Mouse (Mus musculus): ENCODE measurements at regions not wholly inside any gene's neighbourhood (a gene's known extent, or its start where the extent isn't known, plus 50 kb on each side); places are given as distances from the start of the nearest gene placed in this dataset.

DNA sequence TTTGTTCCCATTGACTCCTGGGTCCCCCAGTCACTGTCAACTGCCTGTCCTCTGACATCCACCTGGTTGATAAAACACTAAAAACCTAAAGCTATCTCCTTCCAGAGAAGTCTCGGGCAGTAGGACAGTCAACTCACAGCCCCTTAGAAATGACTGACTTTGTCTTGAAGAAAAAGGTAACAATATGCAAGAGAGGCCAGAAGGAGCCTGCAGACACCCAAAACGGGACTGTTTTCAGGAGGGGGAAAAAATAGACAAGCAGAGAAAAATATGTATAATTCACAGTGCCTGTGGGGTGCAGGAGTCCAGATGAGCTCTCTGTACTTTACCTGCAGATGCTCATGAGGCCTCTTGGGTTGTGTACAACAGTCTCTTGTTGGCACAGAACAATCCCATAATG is 126.4 kb upstream of the Ankrd55 start:
- 95% methylated on average over 2 of the region's 2 CpGs for WGBS
- Histone ChIP-seq H3K9ac (replicated peaks; ENCODE audit: low read depth, low read length) (no peak overlapping the region), H3K27me3 (replicated peaks; ENCODE audit: control insufficient read depth, insufficient read depth, low read length) (no peaks in the 10 kb centered on the region), H3K4me1 (replicated peaks; ENCODE audit: control insufficient read depth, insufficient read depth, low read length) (peaks cover 18% of the 10 kb centered on the region), H3K4me3 (replicated peaks; ENCODE audit: low read length) (no peak overlapping the region), H3K4me2 (ENCODE audit: low read length) (no peak overlapping the region), H3K36me3 (ENCODE audit: control insufficient read depth, insufficient read depth) (no peaks in the 10 kb centered on the region), H3K9me3 (ENCODE audit: control insufficient read depth, low read length) (no peaks in the 10 kb centered on the region), H3K27ac (ENCODE audit: low read length) (no peak overlapping the region)
- ATAC-seq, result no peak

DNA sequence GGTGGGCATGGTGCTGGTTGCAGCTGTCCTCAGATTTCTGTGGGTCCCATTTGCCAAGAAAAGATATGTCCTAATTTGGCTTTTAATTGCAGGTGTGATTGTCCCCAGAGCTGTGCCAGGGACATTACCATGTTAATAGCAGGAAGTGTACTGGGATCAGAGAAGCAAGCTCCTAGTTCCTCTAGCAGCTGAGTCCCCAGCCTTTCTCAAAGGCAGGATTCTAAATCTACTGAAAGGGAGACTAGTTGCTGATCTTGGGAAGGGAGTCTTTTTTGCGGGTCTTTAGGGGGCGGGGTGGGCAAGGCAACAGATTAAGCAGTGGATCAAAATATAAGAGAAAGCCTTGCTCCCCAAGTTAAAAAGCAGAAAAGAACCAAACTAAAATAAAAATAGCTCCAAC is 122.3 kb upstream of the Ankrd55 start:
- WGBS, result 17% methylated on average over 2 of the region's 2 CpGs
- no peak overlapping the region for H3K4me3 ChIP-seq (replicated peaks; ENCODE audit: low read length)
- H3K27ac ChIP-seq (ENCODE audit: low read length), result peak overlapping the region; percentile 43
- H3K36me3 ChIP-seq (ENCODE audit: control insufficient read depth, insufficient read depth), result no peaks in the 10 kb centered on the region
- ATAC-seq, result peak; percentile 83
- H3K9ac ChIP-seq (replicated peaks; ENCODE audit: low read depth, low read length), result no peak overlapping the region
- H3K4me1 ChIP-seq (replicated peaks; ENCODE audit: control insufficient read depth, insufficient read depth, low read length), result peaks cover 12% of the 10 kb centered on the region
- peak overlapping the region; percentile 25; the same call in 1 of the 2 replicates for H3K4me2 ChIP-seq (ENCODE audit: low read length)
- peaks cover 3% of the 10 kb centered on the region; the same call in 1 of the 2 replicates for H3K27me3 ChIP-seq (replicated peaks; ENCODE audit: control insufficient read depth, insufficient read depth, low read length)
- no peaks in the 10 kb centered on the region for H3K9me3 ChIP-seq (ENCODE audit: control insufficient read depth, low read length)

DNA sequence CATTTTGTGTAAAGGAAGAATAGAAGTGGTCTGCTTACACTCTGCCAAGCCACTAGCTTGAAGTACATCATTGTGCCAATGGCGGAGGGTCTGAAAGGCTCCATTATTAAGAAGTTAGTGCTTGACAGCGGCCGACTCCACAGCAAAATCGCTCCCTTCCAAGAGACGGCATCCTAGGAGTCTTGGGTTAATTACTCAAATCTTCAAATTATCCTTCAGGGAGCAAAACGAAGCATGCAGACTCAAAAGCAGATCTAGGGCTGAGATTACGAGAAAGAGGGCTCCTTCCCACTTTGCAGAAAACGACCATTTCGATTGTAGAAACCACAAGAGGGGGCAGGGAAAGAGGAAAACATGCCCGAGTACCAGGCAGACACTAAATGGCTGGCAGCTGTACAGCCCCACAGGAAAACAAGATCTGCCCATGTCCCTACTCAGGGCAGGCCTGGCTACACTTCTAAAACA is 121.9 kb upstream of the Ankrd55 start:
- H3K27me3 ChIP-seq (replicated peaks; ENCODE audit: control insufficient read depth, insufficient read depth, low read length), result peaks cover 3% of the 10 kb centered on the region; the same call in 1 of the 2 replicates
- H3K4me1 ChIP-seq (replicated peaks; ENCODE audit: control insufficient read depth, insufficient read depth, low read length), result peaks cover 12% of the 10 kb centered on the region
- H3K27ac ChIP-seq (ENCODE audit: low read length), result peak overlapping the region; percentile 43
- no peak overlapping the region for H3K9ac ChIP-seq (replicated peaks; ENCODE audit: low read depth, low read length)
- H3K36me3 ChIP-seq (ENCODE audit: control insufficient read depth, insufficient read depth), result no peaks in the 10 kb centered on the region
- no peaks in the 10 kb centered on the region for H3K9me3 ChIP-seq (ENCODE audit: control insufficient read depth, low read length)
- peak overlapping the region; percentile 25; the same call in 1 of the 2 replicates for H3K4me2 ChIP-seq (ENCODE audit: low read length)
- WGBS, result 4% methylated on average over 10 of the region's 10 CpGs
- peak; percentile 88 for ATAC-seq
- H3K4me3 ChIP-seq (replicated peaks; ENCODE audit: low read length), result no peak overlapping the region

DNA sequence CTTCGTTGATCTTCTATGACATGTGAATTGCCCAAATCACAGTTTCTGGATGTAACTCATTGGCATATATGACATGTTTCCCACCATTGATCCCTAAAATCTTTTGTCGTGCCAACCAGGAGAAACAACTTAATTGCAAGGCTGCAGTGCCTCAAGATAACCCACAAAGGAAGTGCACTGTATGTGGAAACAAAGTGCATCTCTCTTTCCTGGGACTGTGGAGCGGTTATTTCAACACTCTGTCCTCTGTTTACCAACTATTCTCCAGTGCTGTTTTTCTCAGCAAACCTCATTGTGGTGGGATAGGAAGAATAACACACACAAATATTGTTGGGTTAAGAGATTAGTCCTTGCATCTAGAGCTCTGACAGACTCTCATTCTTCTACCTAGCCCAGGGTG is 119.8 kb upstream of the Ankrd55 start:
- no peak for ATAC-seq
- Histone ChIP-seq H3K27me3 (replicated peaks; ENCODE audit: control insufficient read depth, insufficient read depth, low read length) (peaks cover 9% of the 10 kb centered on the region), H3K9me3 (ENCODE audit: control insufficient read depth, low read length) (no peaks in the 10 kb centered on the region), H3K36me3 (ENCODE audit: control insufficient read depth, insufficient read depth) (no peaks in the 10 kb centered on the region), H3K4me1 (replicated peaks; ENCODE audit: control insufficient read depth, insufficient read depth, low read length) (peaks cover 12% of the 10 kb centered on the region), H3K4me2 (ENCODE audit: low read length) (no peak overlapping the region), H3K27ac (ENCODE audit: low read length) (no peak overlapping the region), H3K4me3 (replicated peaks; ENCODE audit: low read length) (no peak overlapping the region), H3K9ac (replicated peaks; ENCODE audit: low read depth, low read length) (no peak overlapping the region)
- 92% methylated on average over 3 of the region's 3 CpGs for WGBS

DNA sequence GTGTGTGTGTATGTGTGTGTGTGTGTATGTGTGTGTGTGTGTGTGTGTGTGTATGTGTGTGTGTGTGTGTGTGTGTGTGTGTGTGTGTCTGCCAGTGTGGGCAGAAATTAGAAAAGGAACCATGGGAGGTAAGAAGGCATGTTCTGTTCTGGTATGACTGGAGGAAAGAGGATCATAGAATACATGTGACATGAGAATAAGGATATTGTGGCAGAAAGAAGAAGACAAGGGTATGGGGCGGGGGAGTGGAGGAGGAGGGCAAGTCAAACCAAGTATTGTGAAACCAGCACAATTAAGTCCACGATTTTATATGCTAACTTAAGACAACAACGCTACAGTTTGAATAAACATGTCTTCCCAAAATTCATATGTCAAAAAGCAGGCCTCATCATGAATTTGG is 117.4 kb upstream of the Ankrd55 start:
- WGBS, result 94% methylated on average over 3 of the region's 3 CpGs
- Histone ChIP-seq H3K4me1 (replicated peaks; ENCODE audit: control insufficient read depth, insufficient read depth, low read length) (peaks cover 9% of the 10 kb centered on the region), H3K27ac (ENCODE audit: low read length) (no peak overlapping the region), H3K27me3 (replicated peaks; ENCODE audit: control insufficient read depth, insufficient read depth, low read length) (peaks cover 12% of the 10 kb centered on the region), H3K4me2 (ENCODE audit: low read length) (no peak overlapping the region), H3K9me3 (ENCODE audit: control insufficient read depth, low read length) (no peaks in the 10 kb centered on the region), H3K36me3 (ENCODE audit: control insufficient read depth, insufficient read depth) (no peaks in the 10 kb centered on the region), H3K4me3 (replicated peaks; ENCODE audit: low read length) (no peak overlapping the region), H3K9ac (replicated peaks; ENCODE audit: low read depth, low read length) (no peak overlapping the region)
- no peak for ATAC-seq

DNA sequence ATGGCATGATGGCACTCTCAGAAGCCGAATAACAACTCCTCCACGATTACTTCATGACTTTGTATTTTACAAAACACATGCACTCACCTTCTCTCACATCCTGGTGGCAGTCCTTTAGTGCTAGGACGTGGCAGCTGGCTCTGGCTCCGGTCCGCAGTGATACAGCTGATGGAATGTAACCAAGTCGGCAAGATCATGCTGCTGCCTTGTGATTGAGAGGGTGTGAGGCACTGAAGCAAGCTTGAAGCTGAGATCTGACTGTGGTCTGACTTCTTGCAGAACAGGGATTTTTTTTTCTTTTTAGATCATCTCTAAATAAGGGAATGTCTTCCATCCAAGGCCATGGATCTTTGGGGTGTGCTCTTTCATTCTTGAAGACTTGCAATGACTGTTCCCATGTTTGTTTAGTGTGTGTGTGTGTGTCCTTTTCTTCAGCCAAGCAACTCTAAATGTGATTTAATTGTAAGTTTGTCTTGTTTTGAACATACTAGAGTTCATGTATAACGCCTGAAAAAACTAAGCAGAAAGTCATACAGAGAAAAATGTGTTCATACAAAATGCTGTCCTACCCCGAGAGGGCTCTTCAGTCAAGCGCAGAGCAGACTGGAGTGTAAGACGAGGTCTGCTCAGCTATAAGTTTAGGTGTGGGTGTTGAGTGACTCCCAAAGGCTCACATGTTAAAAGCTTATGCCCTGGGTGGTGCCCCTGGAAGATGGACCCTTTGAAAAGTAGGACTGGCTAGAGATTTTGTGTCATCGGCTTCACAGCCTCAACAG is 116.1 kb upstream of the Ankrd55 start:
- WGBS, result 89% methylated on average over 11 of the region's 11 CpGs
- no peak overlapping the region for H3K9ac ChIP-seq (replicated peaks; ENCODE audit: low read depth, low read length)
- no peaks in the 10 kb centered on the region for H3K9me3 ChIP-seq (ENCODE audit: control insufficient read depth, low read length)
- no peaks in the 10 kb centered on the region for H3K4me1 ChIP-seq (replicated peaks; ENCODE audit: control insufficient read depth, insufficient read depth, low read length)
- H3K27me3 ChIP-seq (replicated peaks; ENCODE audit: control insufficient read depth, insufficient read depth, low read length), result peaks cover 12% of the 10 kb centered on the region
- H3K4me3 ChIP-seq (replicated peaks; ENCODE audit: low read length), result no peak overlapping the region
- no peaks in the 10 kb centered on the region for H3K36me3 ChIP-seq (ENCODE audit: control insufficient read depth, insufficient read depth)
- ATAC-seq, result no peak
- H3K4me2 ChIP-seq (ENCODE audit: low read length), result no peak overlapping the region
- no peak overlapping the region for H3K27ac ChIP-seq (ENCODE audit: low read length)

DNA sequence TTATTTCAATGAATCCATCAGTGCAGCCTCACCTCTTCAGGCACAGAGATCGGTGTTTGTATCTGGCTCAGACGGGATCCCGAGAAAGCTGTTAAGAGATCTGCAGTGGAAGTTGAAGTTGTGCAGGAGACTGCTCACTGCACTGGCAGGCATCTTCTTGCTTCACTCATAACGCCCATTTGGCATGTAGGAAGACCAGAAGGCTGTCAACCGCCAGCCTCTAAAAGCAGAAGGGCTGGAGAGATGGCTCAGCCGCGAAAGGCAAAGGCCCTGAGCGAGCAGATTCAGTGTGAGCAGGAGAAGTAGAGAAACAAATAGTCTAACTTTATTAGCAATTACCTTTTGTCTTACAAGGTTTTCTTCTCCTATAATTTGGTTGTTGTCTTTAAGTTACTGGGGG is 114.3 kb upstream of the Ankrd55 start:
- Histone ChIP-seq H3K27ac (ENCODE audit: low read length) (no peak overlapping the region), H3K9ac (replicated peaks; ENCODE audit: low read depth, low read length) (no peak overlapping the region), H3K4me3 (replicated peaks; ENCODE audit: low read length) (no peak overlapping the region), H3K36me3 (ENCODE audit: control insufficient read depth, insufficient read depth) (no peaks in the 10 kb centered on the region), H3K9me3 (ENCODE audit: control insufficient read depth, low read length) (no peaks in the 10 kb centered on the region), H3K4me2 (ENCODE audit: low read length) (no peak overlapping the region), H3K4me1 (replicated peaks; ENCODE audit: control insufficient read depth, insufficient read depth, low read length) (no peaks in the 10 kb centered on the region), H3K27me3 (replicated peaks; ENCODE audit: control insufficient read depth, insufficient read depth, low read length) (peaks cover 10% of the 10 kb centered on the region)
- no peak for ATAC-seq
- 82% methylated on average over 8 of the region's 8 CpGs for WGBS

DNA sequence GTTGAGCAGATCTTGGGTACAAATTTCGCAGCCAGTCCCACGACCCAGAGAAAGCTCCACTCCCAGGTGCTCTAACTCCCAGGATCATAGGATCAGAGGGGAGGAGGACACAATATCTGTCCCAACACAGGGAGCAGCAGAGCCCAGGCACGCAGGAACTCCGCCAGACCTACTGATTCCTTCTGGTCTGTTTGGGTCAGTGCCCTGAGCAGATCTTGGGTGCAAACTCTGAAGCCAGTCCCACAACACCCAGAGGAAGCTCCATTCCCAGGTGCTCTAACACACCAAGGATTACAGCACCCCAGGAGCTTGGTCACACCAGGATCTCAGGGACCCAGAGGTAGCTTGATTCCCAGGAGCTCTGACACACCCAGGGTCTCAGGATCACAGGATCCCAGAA is 110.2 kb upstream of the Ankrd55 start:
- peaks cover 12% of the 10 kb centered on the region for H3K27me3 ChIP-seq (replicated peaks; ENCODE audit: control insufficient read depth, insufficient read depth, low read length)
- H3K4me3 ChIP-seq (replicated peaks; ENCODE audit: low read length), result no peak overlapping the region
- no peaks in the 10 kb centered on the region for H3K9me3 ChIP-seq (ENCODE audit: control insufficient read depth, low read length)
- 94% methylated on average over 4 of the region's 4 CpGs for WGBS
- no peaks in the 10 kb centered on the region for H3K36me3 ChIP-seq (ENCODE audit: control insufficient read depth, insufficient read depth)
- no peak overlapping the region for H3K27ac ChIP-seq (ENCODE audit: low read length)
- no peak overlapping the region for H3K9ac ChIP-seq (replicated peaks; ENCODE audit: low read depth, low read length)
- no peaks in the 10 kb centered on the region for H3K4me1 ChIP-seq (replicated peaks; ENCODE audit: control insufficient read depth, insufficient read depth, low read length)
- H3K4me2 ChIP-seq (ENCODE audit: low read length), result no peak overlapping the region
- no peak for ATAC-seq

DNA sequence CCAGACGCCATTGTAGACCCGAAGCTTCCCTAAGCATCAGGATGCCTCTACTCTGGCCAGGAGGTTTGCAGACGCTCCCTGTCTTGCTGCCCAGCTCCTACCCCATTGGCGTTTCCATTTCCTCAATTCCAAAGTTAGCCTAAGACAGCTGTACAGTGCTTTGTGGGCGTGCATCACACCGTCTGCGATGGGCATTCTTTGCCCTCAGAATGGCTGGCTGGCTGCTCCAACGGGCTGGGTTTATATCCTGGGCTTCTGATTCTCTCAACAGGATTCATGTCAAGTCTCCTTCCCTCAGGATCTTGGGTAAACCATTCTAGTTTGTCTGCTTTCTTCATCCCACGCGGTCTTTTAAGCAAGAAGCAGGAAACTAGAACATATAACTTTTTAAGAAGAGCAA is 104.3 kb upstream of the Ankrd55 start:
- no peaks in the 10 kb centered on the region for H3K4me1 ChIP-seq (replicated peaks; ENCODE audit: control insufficient read depth, insufficient read depth, low read length)
- no peak overlapping the region for H3K9ac ChIP-seq (replicated peaks; ENCODE audit: low read depth, low read length)
- no peak overlapping the region for H3K4me3 ChIP-seq (replicated peaks; ENCODE audit: low read length)
- no peaks in the 10 kb centered on the region for H3K36me3 ChIP-seq (ENCODE audit: control insufficient read depth, insufficient read depth)
- no peak for ATAC-seq
- H3K9me3 ChIP-seq (ENCODE audit: control insufficient read depth, low read length), result no peaks in the 10 kb centered on the region
- WGBS, result 95% methylated on average over 10 of the region's 10 CpGs
- no peak overlapping the region for H3K4me2 ChIP-seq (ENCODE audit: low read length)
- H3K27ac ChIP-seq (ENCODE audit: low read length), result no peak overlapping the region
- H3K27me3 ChIP-seq (replicated peaks; ENCODE audit: control insufficient read depth, insufficient read depth, low read length), result peaks cover 12% of the 10 kb centered on the region

Data from forebrain, embryonic 16.5 days (tissue).